13 mouse cellular contexts compared by ENCODE assay signal in genomic region chr14:17742902-17743712, GRCm38 (mm10).
DNase-seq lines count a peak whose midpoint lies in the region; ATAC-seq and TF ChIP-seq lines count a peak whose summit lies in the region.
"Had no signal": no experiment of that assay in that cellular context is flagged by ENCODE, and none has a peak within 500 bp of the region (broad histone marks: within the 10 kb centered on the region; RNA-seq: fewer than 3 reads in every experiment).

No protein-coding gene starts in this region.

- no peak for TF ChIP-seq EP300 in lung, postnatal 0 days (IDR thresholded peaks at IDR 0.05)

- no peak for ATAC-seq in heart, embryonic 11.5 days (replicated peaks; ENCODE audit: insufficient number of reproducible peaks, low FRiP score, low TSS enrichment)
- ATAC-seq in lung, postnatal 0 days = peak; percentile 45
- ATAC-seq in stomach, embryonic 15.5 days (ENCODE audit: insufficient read depth, low FRiP score, low read depth) = peak; percentile 22; the same call in 1 of the 2 replicates

- no peak overlapping the region for H3K27ac ChIP-seq in heart, embryonic 11.5 days (ENCODE audit: low read depth, low read length)
- no peak overlapping the region for H3K27ac ChIP-seq in lung, postnatal 0 days (ENCODE audit: low read length)
- no peak overlapping the region for H3K27ac ChIP-seq in stomach, embryonic 15.5 days
- H3K27ac ChIP-seq: liver, embryonic 14.5 days had no signal

- no peaks in the 10 kb centered on the region for H3K9me3 ChIP-seq in heart, embryonic 11.5 days (replicated peaks; ENCODE audit: control insufficient read depth, low read length)
- no peaks in the 10 kb centered on the region for H3K9me3 ChIP-seq in lung, postnatal 0 days (ENCODE audit: low read length)
- H3K9me3 ChIP-seq in stomach, embryonic 15.5 days = no peaks in the 10 kb centered on the region

- H3K36me3 ChIP-seq in heart, embryonic 11.5 days (ENCODE audit: control insufficient read depth, insufficient read depth, low read length) = no peaks in the 10 kb centered on the region
- no peaks in the 10 kb centered on the region for H3K36me3 ChIP-seq in lung, postnatal 0 days (ENCODE audit: insufficient read depth, low read length)
- H3K36me3 ChIP-seq in stomach, embryonic 15.5 days = no peaks in the 10 kb centered on the region

- 58% methylated on average over 9 of the region's 9 CpGs for WGBS in heart, embryonic 11.5 days (ENCODE audit: insufficient replicate concordance)
- WGBS in lung, postnatal 0 days = 29% methylated on average over 9 of the region's 9 CpGs
- WGBS in stomach, embryonic 15.5 days = 38% methylated on average over 9 of the region's 9 CpGs

- no peak overlapping the region for H3K4me2 ChIP-seq in heart, embryonic 11.5 days
- H3K4me2 ChIP-seq in lung, postnatal 0 days (replicated peaks; ENCODE audit: low read depth, low read length) = no peak overlapping the region
- no peak overlapping the region for H3K4me2 ChIP-seq in stomach, embryonic 15.5 days

- H3K4me1 ChIP-seq in heart, embryonic 11.5 days (ENCODE audit: control insufficient read depth, insufficient read depth, low read length) = no peaks in the 10 kb centered on the region
- no peaks in the 10 kb centered on the region for H3K4me1 ChIP-seq in lung, postnatal 0 days (ENCODE audit: insufficient read depth, low read depth, low read length)
- H3K4me1 ChIP-seq in stomach, embryonic 15.5 days = no peaks in the 10 kb centered on the region

- H3K4me3 ChIP-seq in heart, embryonic 11.5 days (ENCODE audit: low read depth, low read length) = no peak overlapping the region
- H3K4me3 ChIP-seq in lung, postnatal 0 days (ENCODE audit: low read depth, low read length) = no peak overlapping the region
- H3K4me3 ChIP-seq in stomach, embryonic 15.5 days (replicated peaks) = no peak overlapping the region
- H3K4me3 ChIP-seq: myocyte had no signal

- DNase-seq in heart, adult 11 months = peak; percentile 93
- peak; percentile 30 for DNase-seq in lung, postnatal 0 days (ENCODE audit: low spot score)
- DNase-seq in lung, postnatal 14 days = no peak
- peak; percentile 30 for DNase-seq in brain, embryonic 14.5 days (ENCODE audit: low read depth)
- DNase-seq in thymus, postnatal 14 days = no peak
- DNase-seq in urinary bladder, postnatal 14 days (ENCODE audit: low spot score) = no peak
- DNase-seq: cerebellum, adult 18-20 months; kidney, adult 8-10 months; right cerebral cortex, postnatal 25 days had no signal

- no peak overlapping the region for H3K9ac ChIP-seq in heart, embryonic 11.5 days (ENCODE audit: low read depth, low read length)
- no peak overlapping the region for H3K9ac ChIP-seq in lung, postnatal 0 days (replicated peaks; ENCODE audit: low read depth)
- H3K9ac ChIP-seq in stomach, embryonic 15.5 days = no peak overlapping the region
- H3K9ac ChIP-seq: liver, embryonic 14.5 days had no signal

- H3K27me3 ChIP-seq in heart, embryonic 11.5 days (ENCODE audit: control insufficient read depth, insufficient read depth, low read length) = no peaks in the 10 kb centered on the region
- no peaks in the 10 kb centered on the region for H3K27me3 ChIP-seq in lung, postnatal 0 days (replicated peaks; ENCODE audit: insufficient read depth, low read length)
- no peaks in the 10 kb centered on the region for H3K27me3 ChIP-seq in stomach, embryonic 15.5 days (replicated peaks)

- no peak for TF ChIP-seq POLR2A in brain, embryonic 14.5 days (IDR thresholded peaks at IDR 0.05; ENCODE audit: borderline replicate concordance, extremely low read depth, insufficient read depth, insufficient read length, poor library complexity, severe bottlenecking)

- TF ChIP-seq CTCF in lung, postnatal 0 days (IDR thresholded peaks at IDR 0.05) = no peak
- no peak for TF ChIP-seq CTCF in brain, embryonic 14.5 days (IDR thresholded peaks at IDR 0.05; ENCODE audit: borderline replicate concordance, extremely low read depth, insufficient read depth, insufficient read length)

Comparison
In these comparisons a context has a peak if more than half of its experiments do, and no peak if none do; other contexts are left out.
1. DNase-seq: peak in heart, adult 11 months (single experiment), lung, postnatal 0 days (single experiment) and brain, embryonic 14.5 days (single experiment); none in lung, postnatal 14 days (single experiment), thymus, postnatal 14 days (single experiment) and urinary bladder, postnatal 14 days (single experiment).